Mouse (Mus musculus) cerebellum, adult 2 months (tissue): ENCODE data around the gene Ube2c.

Experiments used
- CTCF ChIP-seq: fragments of 200-500 bp; IDR thresholded peaks from 2 replicates; pipeline ENCODE4 v1.5.1; 2011; ENCODE audit warnings: low read depth, mild to moderate bottlenecking, control low read depth, low read length, moderate library complexity, borderline replicate concordance; ENCODE audit not compliant: insufficient read depth
- POLR2A ChIP-seq: fragments of 200-500 bp; IDR thresholded peaks from 2 replicates; pipeline ENCODE4 v1.6.1; 2011; ENCODE audit warnings: low read length, control low read depth, borderline replicate concordance; ENCODE audit not compliant: insufficient read depth

GRCm38 (mm10) chr2:164725895-164726619 is 43.6 kb upstream of the Ube2c start:
- TF ChIP-seq POLR2A (no peak), CTCF (peak; percentile 74)
